38 mouse cellular contexts compared by ENCODE assay signal in the genomic region with DNA sequence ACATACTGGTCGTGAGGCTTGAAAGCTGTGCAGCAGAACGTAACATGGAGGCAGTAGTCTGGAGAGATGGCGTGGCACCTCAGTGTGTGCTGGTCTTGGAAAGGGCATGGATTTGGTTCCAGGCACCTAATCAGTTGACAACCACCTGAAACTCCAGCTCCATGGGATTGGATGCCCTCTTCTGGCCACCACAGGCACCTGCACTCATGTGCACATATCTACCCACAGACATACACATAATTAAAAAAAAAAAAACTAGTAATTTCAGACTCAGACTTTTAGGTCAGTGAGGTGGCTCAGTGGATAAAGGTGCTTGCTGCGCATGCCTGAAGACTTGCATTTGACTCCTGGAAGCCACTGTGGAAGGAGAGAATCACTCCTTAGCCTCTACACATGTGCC. TPM values are rescaled to one million over a fixed set of nuclear protein-coding genes. Genes with fewer than 3 reads are reported as not detected.
DNase-seq lines count a peak whose midpoint lies in the region; ATAC-seq and TF ChIP-seq lines count a peak whose summit lies in the region.
"Had no signal": no experiment of that assay in that cellular context is flagged by ENCODE, and none has a peak within 500 bp of the region (broad histone marks: within the 10 kb centered on the region; RNA-seq: fewer than 3 reads in every experiment).

No protein-coding gene starts in this region.

- no peak overlapping the region for H3K9ac ChIP-seq in heart, adult 2 months (ENCODE audit: low read depth, low read length)
- no peak overlapping the region for H3K9ac ChIP-seq in lung, postnatal 0 days (replicated peaks; ENCODE audit: low read depth)
- no peak overlapping the region for H3K9ac ChIP-seq in ES-E14 (ENCODE audit: insufficient read depth, low read depth, low read length, poor library complexity, severe bottlenecking)
- H3K9ac ChIP-seq in stomach, postnatal 0 days (ENCODE audit: low read length) = no peak overlapping the region
- H3K9ac ChIP-seq: embryonic facial prominence, embryonic 15.5 days; forebrain, embryonic 13.5 days; heart, embryonic 12.5 days; hindbrain, embryonic 13.5 days; limb, embryonic 12.5 days; liver, postnatal 0 days; midbrain, embryonic 15.5 days; neural tube, embryonic 15.5 days had no signal

- H3K4me2 ChIP-seq in lung, postnatal 0 days (replicated peaks; ENCODE audit: low read depth, low read length) = no peak overlapping the region
- H3K4me2 ChIP-seq in stomach, postnatal 0 days (replicated peaks; ENCODE audit: low read depth) = no peak overlapping the region
- H3K4me2 ChIP-seq: embryonic facial prominence, embryonic 15.5 days; forebrain, embryonic 13.5 days; heart, embryonic 12.5 days; hindbrain, embryonic 13.5 days; limb, embryonic 12.5 days; midbrain, embryonic 15.5 days; neural tube, embryonic 15.5 days had no signal

- intact Hi-C loops in heart, adult 2 months (cut with DNase I) = loop anchor here (5.0 kb wide), 1 partner anchor 40 kb away; no protein-coding TSS in a partner anchor

- WGBS in heart, adult 2 months = over 99% methylated on average over 4 of the region's 4 CpGs
- WGBS in lung, postnatal 0 days = 95% methylated on average over 4 of the region's 4 CpGs
- 98% methylated on average over 4 of the region's 4 CpGs for WGBS in stomach, postnatal 0 days

- no peak for ATAC-seq in lung, postnatal 0 days
- no peak for ATAC-seq in stomach, postnatal 0 days (ENCODE audit: low FRiP score, low TSS enrichment)
- ATAC-seq: forebrain, embryonic 13.5 days; liver, postnatal 0 days; midbrain, embryonic 15.5 days had no signal

- H3K4me3 ChIP-seq in heart, adult 2 months = no peak overlapping the region
- H3K4me3 ChIP-seq in lung, postnatal 0 days (ENCODE audit: low read depth, low read length) = no peak overlapping the region
- H3K4me3 ChIP-seq in ES-E14 (ENCODE audit: insufficient read depth in 1 of 2, low read depth in 1 of 2, low read length in 2 of 2, poor library complexity in 1 of 2, severe bottlenecking in 1 of 2) = no peak overlapping the region
- H3K4me3 ChIP-seq in stomach, postnatal 0 days (ENCODE audit: low read depth, low read length) = no peak overlapping the region
- H3K4me3 ChIP-seq: embryonic facial prominence, embryonic 10.5 days; embryonic facial prominence, embryonic 15.5 days; forebrain, embryonic 13.5 days; heart, embryonic 12.5 days; hindbrain, embryonic 13.5 days; limb, embryonic 12.5 days; midbrain, embryonic 10.5 days; midbrain, embryonic 15.5 days; neural tube, embryonic 15.5 days had no signal

- no peaks in the 10 kb centered on the region; the same call in none of the 2 replicates for H3K4me1 ChIP-seq in heart, adult 2 months (ENCODE audit: control insufficient read depth, insufficient read depth, low read length)
- 0 out of 2 replicates have a peak, but pooled peaks cover 4% of the 10 kb centered on the region for H3K4me1 ChIP-seq in lung, postnatal 0 days (ENCODE audit: insufficient read depth, low read depth, low read length)
- peaks cover 1 to 4% of the 10 kb centered on the region in 2 experiments; a peak in 1 of 4 replicates for H3K4me1 ChIP-seq in ES-E14 (ENCODE audit: control insufficient read depth in 2 of 2, insufficient read depth in 2 of 2, low read length in 2 of 2, poor library complexity in 1 of 2)
- no peaks in the 10 kb centered on the region; the same call in 1 of the 2 replicates for H3K4me1 ChIP-seq in stomach, postnatal 0 days (replicated peaks; ENCODE audit: control insufficient read depth, insufficient read depth)

- no peaks in the 10 kb centered on the region for H3K36me3 ChIP-seq in heart, adult 2 months (ENCODE audit: control insufficient read depth, insufficient read depth, low read length)
- no peaks in the 10 kb centered on the region for H3K36me3 ChIP-seq in lung, postnatal 0 days (ENCODE audit: insufficient read depth, low read length)
- no peaks in the 10 kb centered on the region for H3K36me3 ChIP-seq in ES-E14 (ENCODE audit: control insufficient read depth, insufficient read depth, low read length, poor library complexity, severe bottlenecking)
- no peaks in the 10 kb centered on the region for H3K36me3 ChIP-seq in stomach, postnatal 0 days (ENCODE audit: control insufficient read depth, insufficient read depth, low read length)
- H3K36me3 ChIP-seq: embryonic facial prominence, embryonic 10.5 days; embryonic facial prominence, embryonic 15.5 days; heart, embryonic 12.5 days; hindbrain, embryonic 13.5 days; limb, embryonic 12.5 days; midbrain, embryonic 10.5 days; midbrain, embryonic 15.5 days; neural tube, embryonic 15.5 days had no signal

- TF ChIP-seq CTCF in heart, adult 2 months (IDR thresholded peaks at IDR 0.05) = 0 out of 2 replicates have a peak, but pooled peaks have one; percentile 2
- peak; percentile 40 for TF ChIP-seq CTCF in lung, postnatal 0 days (IDR thresholded peaks at IDR 0.05)
- TF ChIP-seq CTCF in stomach, postnatal 0 days (IDR thresholded peaks at IDR 0.05; ENCODE audit: low read depth) = peak; percentile 32; the same call in 1 of the 2 replicates

- no peak for DNase-seq in heart, adult 2 months
- DNase-seq in heart, adult 9 months (ENCODE audit: low spot score in 2 of 2) = no peak
- no peak for DNase-seq in lung, postnatal 0 days (ENCODE audit: low spot score)
- no peak for DNase-seq in lung, postnatal 14 days
- DNase-seq in ES-E14 (ENCODE audit: low read depth, low spot score) = no peak
- DNase-seq in stomach, postnatal 0 days (ENCODE audit: low spot score) = no peak
- no peak for DNase-seq in kidney, postnatal 4 days
- DNase-seq: adrenal gland, postnatal 36 days; cerebellum, adult 8-10 months; cerebellum, postnatal 25 days; gastrocnemius, postnatal 14 days; heart, adult 11 months; heart, postnatal 4 days; kidney, adult 18-20 months; layer of hippocampus, adult 9-11 months; liver, postnatal 0 days; retina, postnatal 1 day; right cerebral cortex, postnatal 14 days; spleen, adult 18-20 months had no signal

- TF ChIP-seq POLR2A in heart, adult 2 months (IDR thresholded peaks at IDR 0.05; ENCODE audit: insufficient read depth, low read depth, low read length) = no peak

- H3K79me2 ChIP-seq in heart, adult 2 months (replicated peaks; ENCODE audit: control insufficient read depth, insufficient read depth, low read length) = no peaks in the 10 kb centered on the region

- no peaks in the 10 kb centered on the region for H3K27me3 ChIP-seq in heart, adult 2 months (ENCODE audit: control insufficient read depth, insufficient read depth, low read length)
- H3K27me3 ChIP-seq in lung, postnatal 0 days (replicated peaks; ENCODE audit: insufficient read depth, low read length) = no peaks in the 10 kb centered on the region
- no peaks in the 10 kb centered on the region for H3K27me3 ChIP-seq in stomach, postnatal 0 days (ENCODE audit: control insufficient read depth, insufficient read depth, low read length)
- H3K27me3 ChIP-seq: embryonic facial prominence, embryonic 15.5 days; forebrain, embryonic 13.5 days; heart, embryonic 12.5 days; hindbrain, embryonic 13.5 days; midbrain, embryonic 15.5 days; neural tube, embryonic 15.5 days had no signal

- no peak for TF ChIP-seq EP300 in heart, adult 2 months (IDR thresholded peaks at IDR 0.05; ENCODE audit: insufficient read depth, low read depth, low read length)
- TF ChIP-seq EP300 in lung, postnatal 0 days (IDR thresholded peaks at IDR 0.05) = no peak
- TF ChIP-seq EP300 in stomach, postnatal 0 days (optimal IDR thresholded peaks at IDR 0.05) = no peak

- no peak overlapping the region for H3K27ac ChIP-seq in heart, adult 2 months
- no peak overlapping the region for H3K27ac ChIP-seq in lung, postnatal 0 days (ENCODE audit: low read length)
- H3K27ac ChIP-seq in ES-E14 (ENCODE audit: insufficient read depth, low read depth, low read length, poor library complexity, severe bottlenecking) = no peak overlapping the region
- no peak overlapping the region for H3K27ac ChIP-seq in stomach, postnatal 0 days (replicated peaks)
- H3K27ac ChIP-seq: embryonic facial prominence, embryonic 10.5 days; embryonic facial prominence, embryonic 15.5 days; forebrain, embryonic 13.5 days; hindbrain, embryonic 13.5 days; limb, embryonic 12.5 days; macrophage; midbrain, embryonic 10.5 days; midbrain, embryonic 15.5 days; neural tube, embryonic 15.5 days had no signal

- in situ Hi-C loops in ES-E14 (cut with MboI; ENCODE audit: low sequenced_read_pairs in 2 of 2, unreplicated experiment in 2 of 2) = no loop called here

- H3K9me3 ChIP-seq in lung, postnatal 0 days (ENCODE audit: low read length) = no peaks in the 10 kb centered on the region
- H3K9me3 ChIP-seq in ES-E14 (ENCODE audit: control insufficient read depth, insufficient read depth, low read depth, low read length) = no peaks in the 10 kb centered on the region
- no peaks in the 10 kb centered on the region; the same call in 1 of the 2 replicates for H3K9me3 ChIP-seq in stomach, postnatal 0 days (ENCODE audit: control insufficient read depth, low read length)
- H3K9me3 ChIP-seq: embryonic facial prominence, embryonic 10.5 days; embryonic facial prominence, embryonic 15.5 days; hindbrain, embryonic 13.5 days; limb, embryonic 12.5 days; midbrain, embryonic 15.5 days; neural tube, embryonic 15.5 days had no signal

RNA-seq across cellular contexts. Expression of gene Amz2, which starts 3.5 kb away (rescaled TPM):
- total RNA-seq in heart, adult 2 months (2021) = 10 to 100 TPM; 50.2 to 57.5 TPM
- 52.4 and 99.9 TPM in 2 replicates for polyA plus RNA-seq in heart, adult 2 months (2012; rRNA removed)
- 23.6 and 28.8 TPM in 2 replicates for polyA plus RNA-seq in lung, postnatal 0 days (2015; fragmentation: Nextera tagmentation; extraction: Ambion mirVana)
- 14.1 and 20.1 TPM in 2 replicates for total RNA-seq in ES-E14 (2012; rRNA removed)
- polyA plus RNA-seq in stomach, postnatal 0 days (2015; fragmentation: Nextera tagmentation; extraction: Ambion mirVana) = 21.5 and 22.1 TPM in 2 replicates

RNA-seq across cellular contexts. Expression of gene 9930022D16Rik, which starts 8.5 kb away (rescaled TPM):
- not detected for total RNA-seq in heart, adult 2 months (2021)
- polyA plus RNA-seq in heart, adult 2 months (2012; rRNA removed) = not detected in 2 replicates
- 0.07 TPM in 1 of 2 replicates, not detected in the other for polyA plus RNA-seq in lung, postnatal 0 days (2015; fragmentation: Nextera tagmentation; extraction: Ambion mirVana)
- total RNA-seq in ES-E14 (2012; rRNA removed) = not detected in 2 replicates
- not detected in 2 replicates for polyA plus RNA-seq in stomach, postnatal 0 days (2015; fragmentation: Nextera tagmentation; extraction: Ambion mirVana)
- total RNA-seq: adrenal gland, adult 18-20 months; adrenal gland, postnatal 36 days; gastrocnemius, postnatal 14 days; heart, postnatal 4 days; left cerebral cortex, adult 18-20 months; left cerebral cortex, postnatal 14 days; liver, adult 2 months had no signal
- polyA plus RNA-seq: embryonic facial prominence, embryonic 10.5 days; embryonic facial prominence, embryonic 15.5 days; forebrain, embryonic 13.5 days; heart, embryonic 12.5 days; heart, postnatal 0 days; hindbrain, embryonic 13.5 days; kidney, embryonic 16.5 days; large intestine, adult 2 months; limb, embryonic 12.5 days; liver, adult 2 months; liver, postnatal 0 days; lung, embryonic 16.5 days; midbrain, embryonic 10.5 days; midbrain, embryonic 15.5 days; stomach, embryonic 16.5 days had no signal

RNA-seq across cellular contexts. Expression of gene Arsg, which starts 50.9 kb away (rescaled TPM):
- 1 to 10 TPM; 1.2 to 1.3 TPM for total RNA-seq in heart, adult 2 months (2021)
- polyA plus RNA-seq in heart, adult 2 months (2012; rRNA removed) = 1.5 and 1.8 TPM in 2 replicates
- 6.6 and 7.1 TPM in 2 replicates for polyA plus RNA-seq in lung, postnatal 0 days (2015; fragmentation: Nextera tagmentation; extraction: Ambion mirVana)
- total RNA-seq in ES-E14 (2012; rRNA removed) = 1.0 and 1.4 TPM in 2 replicates
- 3.2 and 3.5 TPM in 2 replicates for polyA plus RNA-seq in stomach, postnatal 0 days (2015; fragmentation: Nextera tagmentation; extraction: Ambion mirVana)

RNA-seq across cellular contexts. Expression of gene Slc16a6, which starts 51.1 kb away (rescaled TPM):
- total RNA-seq in heart, adult 2 months (2021) = 1 to 10 TPM; 4.9 to 8.2 TPM
- polyA plus RNA-seq in heart, adult 2 months (2012; rRNA removed) = 1.8 and 2.1 TPM in 2 replicates
- 1.8 and 2.3 TPM in 2 replicates for polyA plus RNA-seq in lung, postnatal 0 days (2015; fragmentation: Nextera tagmentation; extraction: Ambion mirVana)
- 25.5 and 26.8 TPM in 2 replicates for total RNA-seq in ES-E14 (2012; rRNA removed)
- 10.4 and 11.9 TPM in 2 replicates for polyA plus RNA-seq in stomach, postnatal 0 days (2015; fragmentation: Nextera tagmentation; extraction: Ambion mirVana)

RNA-seq across cellular contexts. Expression of gene Gna13, which starts 59.6 kb away (rescaled TPM):
- 10 to 100 TPM; 30.8 to 30.9 TPM for total RNA-seq in heart, adult 2 months (2021)
- polyA plus RNA-seq in heart, adult 2 months (2012; rRNA removed) = 12.7 and 21.1 TPM in 2 replicates
- polyA plus RNA-seq in lung, postnatal 0 days (2015; fragmentation: Nextera tagmentation; extraction: Ambion mirVana) = 57.7 and 69.7 TPM in 2 replicates
- total RNA-seq in ES-E14 (2012; rRNA removed) = 32.9 and 34.8 TPM in 2 replicates
- 46.5 and 49.5 TPM in 2 replicates for polyA plus RNA-seq in stomach, postnatal 0 days (2015; fragmentation: Nextera tagmentation; extraction: Ambion mirVana)
